Mouse (Mus musculus) embryonic facial prominence, embryonic 12.5 days (tissue): ENCODE data around the gene Plppr3. TPM values are rescaled to one million over a fixed set of nuclear protein-coding genes. Genes with fewer than 3 reads are reported as not detected.

Experiments
- ATAC-seq: fragments of 200-750 bp; cut with Nextera tagmentation; 2 replicates; pipeline ENCODE4 v1.8.0; 2017; ENCODE audit not compliant: insufficient number of reproducible peaks, insufficient read depth, low FRiP score, low TSS enrichment
- H3K27ac ChIP-seq: fragments of 300-500 bp; sonication (generic); 2 replicates; pipeline ENCODE4 v1.5.1; 2016; ENCODE audit warnings: mild to moderate bottlenecking
- H3K27me3 ChIP-seq: fragments of 300-500 bp; sonication (generic); 2 replicates; pipeline ENCODE4 v1.6.1; 2016; ENCODE audit warnings: mild to moderate bottlenecking, moderate library complexity
- H3K36me3 ChIP-seq: fragments of 300-500 bp; sonication (generic); 2 replicates; pipeline ENCODE4 v1.6.1; 2016; ENCODE audit warnings: mild to moderate bottlenecking
- H3K4me1 ChIP-seq: fragments of 300-500 bp; sonication (generic); 2 replicates; pipeline ENCODE4 v1.6.1; 2016
- H3K4me2 ChIP-seq: fragments of 300-500 bp; sonication (generic); replicated peaks from 2 replicates; pipeline ENCODE4 v1.6.1; 2016; ENCODE audit warnings: mild to moderate bottlenecking, moderate library complexity
- H3K4me3 ChIP-seq: fragments of 300-500 bp; sonication (generic); 2 replicates; pipeline ENCODE4 v1.5.1; 2016; ENCODE audit warnings: mild to moderate bottlenecking
- H3K9ac ChIP-seq: fragments of 300-500 bp; sonication (generic); 2 replicates; pipeline ENCODE4 v1.6.1; 2016; ENCODE audit warnings: mild to moderate bottlenecking, moderate library complexity
- H3K9me3 ChIP-seq: fragments of 300-500 bp; sonication (generic); 2 replicates; pipeline ENCODE4 v1.6.1; 2016; ENCODE audit warnings: mild to moderate bottlenecking, moderate library complexity
- WGBS: fragments of 180-500 bp; shearing (Covaris S2); methylation state at CpG from one replicate; pipeline ENCODE4 v1.1.7; 2016; 5-methylcytosine and 5-hydroxymethylcytosine counted together
- polyA plus RNA-seq: library from polyadenylated mRNA; unstranded; fragments of >200 nt; fragmentation: Nextera tagmentation; extraction: Ambion mirVana; gene quantifications from 2 replicates; pipeline ENCODE4 v1.2.1, GENCODE M21; 2016

Plppr3 gene
- polyA plus RNA-seq, 1 experiment from 2014 or later = 169 TPM

- 7% methylated on average over 22 of the region's 22 CpGs for WGBS
- peak overlapping the region; percentile 47 for H3K4me2 ChIP-seq
- H3K36me3 ChIP-seq = no peaks in the 10 kb centered on the region
- H3K27ac ChIP-seq = no peak overlapping the region
- H3K4me1 ChIP-seq = peaks cover 13% of the 10 kb centered on the region
- no peak for ATAC-seq
- H3K9me3 ChIP-seq = no peaks in the 10 kb centered on the region
- peaks cover 13% of the 10 kb centered on the region for H3K27me3 ChIP-seq
- H3K9ac ChIP-seq = no peak overlapping the region; the same call in 1 of the 2 replicates
- peak overlapping the region; percentile 16 for H3K4me3 ChIP-seq
Measured at GRCm38 (mm10) chr10:79881981-79882380, 7.5 kb upstream of the Plppr3 start.

GRCm38 (mm10) chr10:79880721-79881120 lies 6.3 kb upstream of the Plppr3 start:
- H3K9ac ChIP-seq = no peak overlapping the region
- no peaks in the 10 kb centered on the region for H3K36me3 ChIP-seq
- WGBS = 17% methylated on average over 9 of the region's 9 CpGs
- H3K9me3 ChIP-seq = no peaks in the 10 kb centered on the region
- H3K4me2 ChIP-seq = no peak overlapping the region
- ATAC-seq = no peak
- peaks cover 13% of the 10 kb centered on the region for H3K4me1 ChIP-seq
- no peak overlapping the region for H3K27ac ChIP-seq
- peaks cover 13% of the 10 kb centered on the region for H3K27me3 ChIP-seq
- no peak overlapping the region for H3K4me3 ChIP-seq

GRCm38 (mm10) chr10:79879527-79879926 lies 5.1 kb upstream of the Plppr3 start:
- no peak overlapping the region for H3K9ac ChIP-seq
- H3K4me2 ChIP-seq = no peak overlapping the region
- WGBS = 56% methylated on average over 3 of the region's 3 CpGs
- no peak overlapping the region for H3K27ac ChIP-seq
- H3K36me3 ChIP-seq = no peaks in the 10 kb centered on the region
- H3K4me3 ChIP-seq = no peak overlapping the region
- no peaks in the 10 kb centered on the region for H3K9me3 ChIP-seq
- no peak for ATAC-seq
- H3K4me1 ChIP-seq = peaks cover 18% of the 10 kb centered on the region
- H3K27me3 ChIP-seq = peaks cover 13% of the 10 kb centered on the region

- no peak for ATAC-seq
Measured at GRCm38 (mm10) chr10:79877757-79878156, 3.3 kb upstream of the Plppr3 start.

GRCm38 (mm10) chr10:79877174-79877573 lies 2.7 kb upstream of the Plppr3 start:
- Histone ChIP-seq H3K9me3 (no peaks in the 10 kb centered on the region), H3K4me3 (no peak overlapping the region), H3K27ac (no peak overlapping the region), H3K4me2 (no peak overlapping the region), H3K36me3 (no peaks in the 10 kb centered on the region), H3K9ac (no peak overlapping the region), H3K4me1 (peaks cover 24% of the 10 kb centered on the region), H3K27me3 (peaks cover 6% of the 10 kb centered on the region; the same call in 1 of the 2 replicates)
- 58% methylated on average over 1 of the region's 1 CpGs for WGBS
- no peak for ATAC-seq

More at GRCm38 (mm10) chr10:79877757-79878156, 3.3 kb upstream of the Plppr3 start:
- Histone ChIP-seq H3K4me2 (no peak overlapping the region), H3K9ac (no peak overlapping the region), H3K9me3 (no peaks in the 10 kb centered on the region), H3K4me3 (no peak overlapping the region), H3K27ac (no peak overlapping the region), H3K4me1 (peaks cover 23% of the 10 kb centered on the region), H3K36me3 (no peaks in the 10 kb centered on the region), H3K27me3 (peaks cover 6% of the 10 kb centered on the region; the same call in 1 of the 2 replicates)
- WGBS = 50% methylated on average over 12 of the region's 12 CpGs

- Histone ChIP-seq H3K36me3 (peaks cover 30% of the 10 kb centered on the region), H3K4me2 (peak overlapping the region; percentile 62), H3K9me3 (no peaks in the 10 kb centered on the region), H3K4me3 (peak overlapping the region; percentile 82), H3K4me1 (peaks cover 20% of the 10 kb centered on the region), H3K27ac (peak overlapping the region; percentile 83), H3K9ac (peak overlapping the region; percentile 90), H3K27me3 (no peaks in the 10 kb centered on the region)
- ATAC-seq = no peak
- 2% methylated on average over 26 of the region's 26 CpGs for WGBS
Measured at GRCm38 (mm10) chr10:79873715-79874289, 632 bp downstream of the Plppr3 start.

- H3K36me3 ChIP-seq = peaks cover 30% of the 10 kb centered on the region
- WGBS = 6% methylated on average over 6 of the region's 6 CpGs
- no peak for ATAC-seq
- H3K4me3 ChIP-seq = peak overlapping the region; percentile 82
- H3K4me2 ChIP-seq = peak overlapping the region; percentile 62
- H3K27me3 ChIP-seq = no peaks in the 10 kb centered on the region
- peaks cover 20% of the 10 kb centered on the region for H3K4me1 ChIP-seq
- H3K9me3 ChIP-seq = no peaks in the 10 kb centered on the region
- peak overlapping the region; percentile 83 for H3K27ac ChIP-seq
- H3K9ac ChIP-seq = peak overlapping the region; percentile 90
Measured at GRCm38 (mm10) chr10:79873313-79873712, 1.1 kb downstream of the Plppr3 start.

GRCm38 (mm10) chr10:79872862-79873261 lies 1.6 kb downstream of the Plppr3 start:
- 41% methylated on average over 3 of the region's 3 CpGs for WGBS
- H3K27ac ChIP-seq = peak overlapping the region; percentile 83; the same call in 1 of the 2 replicates
- ATAC-seq = no peak
- peaks cover 20% of the 10 kb centered on the region for H3K4me1 ChIP-seq
- peaks cover 30% of the 10 kb centered on the region for H3K36me3 ChIP-seq
- peak overlapping the region; percentile 62 for H3K4me2 ChIP-seq
- H3K9ac ChIP-seq = peak overlapping the region; percentile 90
- no peaks in the 10 kb centered on the region for H3K9me3 ChIP-seq
- peak overlapping the region; percentile 82 for H3K4me3 ChIP-seq
- no peaks in the 10 kb centered on the region for H3K27me3 ChIP-seq

GRCm38 (mm10) chr10:79871845-79872244 lies 2.6 kb downstream of the Plppr3 start:
- peak overlapping the region; percentile 62; the same call in 1 of the 2 replicates for H3K4me2 ChIP-seq
- no peak overlapping the region for H3K9ac ChIP-seq
- H3K4me3 ChIP-seq = no peak overlapping the region
- H3K36me3 ChIP-seq = peaks cover 38% of the 10 kb centered on the region
- H3K9me3 ChIP-seq = no peaks in the 10 kb centered on the region
- peaks cover 20% of the 10 kb centered on the region for H3K4me1 ChIP-seq
- 93% methylated on average over 8 of the region's 8 CpGs for WGBS
- H3K27ac ChIP-seq = no peak overlapping the region
- no peaks in the 10 kb centered on the region for H3K27me3 ChIP-seq
- ATAC-seq = no peak

GRCm38 (mm10) chr10:79866601-79867000 lies 7.8 kb downstream of the Plppr3 start:
- H3K27ac ChIP-seq = no peak overlapping the region
- H3K4me1 ChIP-seq = no peaks in the 10 kb centered on the region
- no peak for ATAC-seq
- 72% methylated on average over 11 of the region's 11 CpGs for WGBS
- H3K9me3 ChIP-seq = no peaks in the 10 kb centered on the region
- peak overlapping the region; percentile 8; the same call in 1 of the 2 replicates for H3K9ac ChIP-seq
- peaks cover 82% of the 10 kb centered on the region for H3K36me3 ChIP-seq
- H3K4me3 ChIP-seq = no peak overlapping the region
- no peaks in the 10 kb centered on the region for H3K27me3 ChIP-seq
- no peak overlapping the region for H3K4me2 ChIP-seq

- no peaks in the 10 kb centered on the region for H3K4me1 ChIP-seq
- peaks cover 83% of the 10 kb centered on the region for H3K36me3 ChIP-seq
- ATAC-seq = no peak
- no peak overlapping the region for H3K9ac ChIP-seq
- no peaks in the 10 kb centered on the region for H3K9me3 ChIP-seq
- 0 out of 2 replicates have a peak overlapping the region, but pooled peaks have one; percentile 43 for H3K27ac ChIP-seq
- H3K27me3 ChIP-seq = no peaks in the 10 kb centered on the region
- WGBS = 70% methylated on average over 19 of the region's 19 CpGs
- no peak overlapping the region for H3K4me2 ChIP-seq
- no peak overlapping the region for H3K4me3 ChIP-seq
Measured at GRCm38 (mm10) chr10:79865801-79866295, 8.6 kb downstream of the Plppr3 start.

- 0 out of 2 replicates have a peak, but pooled peaks have one; percentile 2 for ATAC-seq
- WGBS = 67% methylated on average over 12 of the region's 12 CpGs
- H3K27ac ChIP-seq = peak overlapping the region; percentile 43; the same call in 1 of the 2 replicates
- peaks cover 85% of the 10 kb centered on the region for H3K36me3 ChIP-seq
- H3K4me3 ChIP-seq = no peak overlapping the region
- no peak overlapping the region for H3K4me2 ChIP-seq
- H3K27me3 ChIP-seq = no peaks in the 10 kb centered on the region
- H3K9ac ChIP-seq = no peak overlapping the region; the same call in 1 of the 2 replicates
- no peaks in the 10 kb centered on the region for H3K9me3 ChIP-seq
- no peaks in the 10 kb centered on the region for H3K4me1 ChIP-seq
Measured at GRCm38 (mm10) chr10:79865189-79865601, 9.2 kb downstream of the Plppr3 start.
